Comparison of ENCODE assay signal across 8 mouse cellular contexts in the genomic region with DNA sequence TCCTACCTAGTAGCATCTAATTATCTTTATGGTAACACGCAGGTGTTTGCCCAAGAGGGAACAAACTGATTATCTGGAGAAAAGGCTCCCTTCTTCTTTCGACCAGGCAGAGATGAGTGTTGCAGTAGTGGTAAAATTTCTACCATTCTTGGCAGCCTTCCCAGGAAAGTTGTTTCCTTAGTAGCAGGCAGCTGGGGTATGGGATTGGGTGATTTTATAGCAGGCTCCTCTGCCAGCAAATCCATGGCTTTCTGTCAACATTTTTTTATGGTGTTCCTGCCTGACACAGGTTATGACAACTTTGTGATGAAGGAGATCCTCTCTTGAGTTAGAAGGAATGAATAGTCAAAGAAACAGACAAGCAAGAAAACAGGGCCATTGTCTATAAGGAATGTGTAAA. TPM values are rescaled to one million over a fixed set of nuclear protein-coding genes. Genes with fewer than 3 reads are reported as not detected.
DNase-seq lines count a peak whose midpoint lies in the region; ATAC-seq and TF ChIP-seq lines count a peak whose summit lies in the region.

No protein-coding gene starts in this region.

- H3K4me3 ChIP-seq in kidney, embryonic 16.5 days (ENCODE audit: low read length): no peak overlapping the region
- H3K4me3 ChIP-seq in intestine, embryonic 16.5 days (ENCODE audit: low read length): no peak overlapping the region
- H3K4me3 ChIP-seq in gastrocnemius, adult 2 months: no peak overlapping the region

- H3K27me3 ChIP-seq in kidney, embryonic 16.5 days (ENCODE audit: insufficient read depth, low read length): no peaks in the 10 kb centered on the region
- H3K27me3 ChIP-seq in intestine, embryonic 16.5 days (replicated peaks; ENCODE audit: control insufficient read depth, insufficient read depth, low read length): no peaks in the 10 kb centered on the region

- H3K4me2 ChIP-seq in kidney, embryonic 16.5 days (replicated peaks; ENCODE audit: low read depth, low read length): no peak overlapping the region
- H3K4me2 ChIP-seq in intestine, embryonic 16.5 days (ENCODE audit: low read depth, low read length): no peak overlapping the region

- no peak overlapping the region for H3K9ac ChIP-seq in kidney, embryonic 16.5 days (replicated peaks; ENCODE audit: low read length)
- no peak overlapping the region for H3K9ac ChIP-seq in intestine, embryonic 16.5 days (ENCODE audit: low read depth, low read length)

- DNase-seq in kidney, adult 11 months: peak; percentile 29
- DNase-seq in kidney, adult 8-10 months: peak; percentile 43 to 71
- DNase-seq in left cerebral cortex, postnatal 4 days: peak; percentile 16
- no peak for DNase-seq in gastrocnemius, adult 2 months
- DNase-seq in gastrocnemius, postnatal 14 days: no peak

- TF ChIP-seq CTCF in gastrocnemius, adult 2 months (IDR thresholded peaks at IDR 0.05): no peak

- no peaks in the 10 kb centered on the region for H3K36me3 ChIP-seq in kidney, embryonic 16.5 days (ENCODE audit: insufficient read depth, low read length)
- no peaks in the 10 kb centered on the region for H3K36me3 ChIP-seq in intestine, embryonic 16.5 days (ENCODE audit: control insufficient read depth, insufficient read depth, low read length)

- intact Hi-C loops in left cerebral cortex, postnatal 4 days (cut with DNase I): no loop called here
- intact Hi-C loops in gastrocnemius, adult 2 months (cut with DNase I): no loop called here
- intact Hi-C loops in gastrocnemius, postnatal 14 days (cut with DNase I; ENCODE audit: low total_unique reads): no loop called here

- no peak for ATAC-seq in kidney, embryonic 16.5 days (ENCODE audit: low FRiP score, low TSS enrichment)
- peak; percentile 9; the same call in 1 of the 2 replicates for ATAC-seq in cerebellum, adult (ENCODE audit: insufficient number of reproducible peaks, low FRiP score, low TSS enrichment)
- no peak for ATAC-seq in intestine, embryonic 16.5 days

- WGBS in kidney, embryonic 16.5 days: 61% methylated on average over 2 of the region's 2 CpGs
- WGBS in intestine, embryonic 16.5 days: 47% methylated on average over 2 of the region's 2 CpGs

- no peaks in the 10 kb centered on the region for H3K9me3 ChIP-seq in kidney, embryonic 16.5 days (ENCODE audit: low read length)
- H3K9me3 ChIP-seq in intestine, embryonic 16.5 days (ENCODE audit: control insufficient read depth, low read length): no peaks in the 10 kb centered on the region

- H3K27ac ChIP-seq in kidney, embryonic 16.5 days (ENCODE audit: low read length): no peak overlapping the region
- no peak overlapping the region for H3K27ac ChIP-seq in intestine, embryonic 16.5 days (ENCODE audit: low read length)
- no peak overlapping the region for H3K27ac ChIP-seq in gastrocnemius, adult 2 months

- no peaks in the 10 kb centered on the region for H3K4me1 ChIP-seq in kidney, embryonic 16.5 days (ENCODE audit: insufficient read depth, low read length)
- no peaks in the 10 kb centered on the region for H3K4me1 ChIP-seq in intestine, embryonic 16.5 days (ENCODE audit: control insufficient read depth, insufficient read depth, low read length)

RNA-seq across cellular contexts. Expression of a gene that starts 40.2 kb away (rescaled TPM):
- 0.14 TPM in 1 of 2 replicates, not detected in the other for polyA plus RNA-seq in kidney, embryonic 16.5 days (2015; fragmentation: Nextera tagmentation; extraction: Ambion mirVana)
- total RNA-seq in left cerebral cortex, postnatal 4 days (2021): not detected
- polyA plus RNA-seq in intestine, embryonic 16.5 days (2015; fragmentation: Nextera tagmentation; extraction: Ambion mirVana): 0.05 and 0.11 TPM in 2 replicates
- total RNA-seq in gastrocnemius, adult 2 months (2021): not detected
- not detected for total RNA-seq in gastrocnemius, postnatal 14 days (2021)

RNA-seq across cellular contexts. Expression of a gene that starts 58.1 kb away (rescaled TPM):
- 6.2 and 8.0 TPM in 2 replicates for polyA plus RNA-seq in kidney, embryonic 16.5 days (2015; fragmentation: Nextera tagmentation; extraction: Ambion mirVana)
- 10 to 100 TPM; 91.1 to 92.6 TPM for total RNA-seq in left cerebral cortex, postnatal 4 days (2021)
- 1.7 and 2.0 TPM in 2 replicates for polyA plus RNA-seq in intestine, embryonic 16.5 days (2015; fragmentation: Nextera tagmentation; extraction: Ambion mirVana)
- 10 to 100 TPM; 78.5 to 82.6 TPM for total RNA-seq in gastrocnemius, adult 2 months (2021)
- 10 to 100 TPM; 85.3 to 93.1 TPM for total RNA-seq in gastrocnemius, postnatal 14 days (2021)

Comparison
In these comparisons a context has a peak if more than half of its experiments do, and no peak if none do; other contexts are left out.
1. DNase-seq: peak in kidney, adult 11 months (single experiment), kidney, adult 8-10 months (2 of 2) and left cerebral cortex, postnatal 4 days (single experiment); none in gastrocnemius, adult 2 months (single experiment) and gastrocnemius, postnatal 14 days (single experiment).